Mouse (Mus musculus): ENCODE data around the gene Gm49354. TPM values are rescaled to one million over a fixed set of nuclear protein-coding genes. Genes with fewer than 3 reads are reported as not detected.

Gm49354 gene
- polyA plus RNA-seq, 1 experiment = not detected

DNA sequence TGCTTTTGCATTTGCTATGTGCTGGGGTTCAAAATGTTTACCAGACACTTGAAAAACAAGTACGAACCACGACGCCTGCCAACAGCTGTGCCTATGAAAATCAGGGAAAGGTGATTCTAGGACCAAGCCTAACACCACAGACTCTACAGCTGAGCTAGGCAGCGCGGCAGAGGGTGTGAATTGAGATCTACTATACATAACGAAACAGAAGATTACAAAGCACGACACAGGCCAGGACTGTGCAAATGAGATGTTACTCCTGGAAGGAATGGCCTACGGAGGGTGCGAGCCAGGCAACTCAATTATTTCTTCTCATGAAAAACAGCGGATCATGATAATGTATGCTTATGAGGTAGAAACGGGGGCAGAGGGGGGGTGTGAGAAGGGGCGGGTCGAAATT lies 13.5 kb downstream of the Gm49354 start:
- Histone ChIP-seq H3K36me3 (ENCODE audit: control insufficient read depth, insufficient read depth, low read length) (no peaks in the 10 kb centered on the region), H3K27ac (ENCODE audit: insufficient read depth, low read depth, low read length) (peak overlapping the region; percentile 19; the same call in 1 of the 2 replicates), H3K4me3 (ENCODE audit: insufficient read depth, low read depth, low read length) (peak overlapping the region; percentile 64), H3K4me1 (ENCODE audit: control insufficient read depth, insufficient read depth, low read length) (peaks cover 33% of the 10 kb centered on the region), H3K27me3 (replicated peaks; ENCODE audit: control insufficient read depth, insufficient read depth, low read length) (no peaks in the 10 kb centered on the region)
- DNase-seq = peak; percentile 23
- TF ChIP-seq CTCF (conservative IDR thresholded peaks at IDR 0.05; ENCODE audit: insufficient read depth, insufficient read length, low read depth, low read length) (no peak), POLR2A (IDR thresholded peaks at IDR 0.05; ENCODE audit: low read depth, low read length) (no peak)
- 15% methylated on average over 13 of the region's 13 CpGs for WGBS

DNA sequence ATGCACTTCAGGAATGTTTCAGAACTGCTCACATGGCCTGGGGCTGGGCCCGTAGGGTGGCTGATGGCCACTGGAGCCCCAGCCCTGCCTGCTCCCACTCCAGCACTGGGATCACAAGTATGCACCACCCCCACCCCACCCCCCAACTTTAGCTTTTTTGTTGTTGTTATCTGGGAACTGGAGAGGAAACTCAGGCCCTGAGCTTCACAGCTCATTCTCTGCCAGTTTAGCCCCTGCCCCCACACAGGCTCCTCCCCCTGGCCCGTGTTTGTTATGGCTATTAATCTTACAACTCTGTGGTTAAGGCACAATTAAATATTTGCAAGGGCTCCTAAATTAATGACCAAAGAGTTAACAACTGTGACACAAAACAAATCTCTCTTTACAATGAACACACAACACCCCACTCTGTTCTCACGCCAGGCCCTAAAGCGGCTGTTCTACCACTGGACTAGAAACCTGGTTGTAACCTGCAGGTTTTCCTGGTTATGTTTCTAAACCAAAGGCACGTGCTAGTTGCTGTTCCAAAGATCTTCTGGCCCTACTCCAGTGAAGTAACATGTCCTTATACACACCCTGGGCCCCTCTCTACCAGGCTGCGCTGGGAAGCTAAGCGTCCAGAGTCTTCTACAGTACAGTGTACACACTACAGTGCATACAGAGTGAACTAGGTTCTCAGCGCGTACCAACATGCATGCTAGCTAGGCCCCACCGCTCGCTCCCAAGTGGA lies 15.1 kb downstream of the Gm49354 start:
- DNase-seq = peak; percentile 88
- WGBS = 25% methylated on average over 11 of the region's 11 CpGs
- Histone ChIP-seq H3K36me3 (ENCODE audit: control insufficient read depth, insufficient read depth, low read length) (no peaks in the 10 kb centered on the region), H3K4me1 (ENCODE audit: control insufficient read depth, insufficient read depth, low read length) (peaks cover 33% of the 10 kb centered on the region), H3K4me3 (ENCODE audit: insufficient read depth, low read depth, low read length) (peak overlapping the region; percentile 15; the same call in 1 of the 2 replicates), H3K27ac (ENCODE audit: insufficient read depth, low read depth, low read length) (peak overlapping the region; percentile 21), H3K27me3 (replicated peaks; ENCODE audit: control insufficient read depth, insufficient read depth, low read length) (no peaks in the 10 kb centered on the region)
- TF ChIP-seq CTCF (conservative IDR thresholded peaks at IDR 0.05; ENCODE audit: insufficient read depth, insufficient read length, low read depth, low read length) (no peak), POLR2A (IDR thresholded peaks at IDR 0.05; ENCODE audit: low read depth, low read length) (no peak)

DNA sequence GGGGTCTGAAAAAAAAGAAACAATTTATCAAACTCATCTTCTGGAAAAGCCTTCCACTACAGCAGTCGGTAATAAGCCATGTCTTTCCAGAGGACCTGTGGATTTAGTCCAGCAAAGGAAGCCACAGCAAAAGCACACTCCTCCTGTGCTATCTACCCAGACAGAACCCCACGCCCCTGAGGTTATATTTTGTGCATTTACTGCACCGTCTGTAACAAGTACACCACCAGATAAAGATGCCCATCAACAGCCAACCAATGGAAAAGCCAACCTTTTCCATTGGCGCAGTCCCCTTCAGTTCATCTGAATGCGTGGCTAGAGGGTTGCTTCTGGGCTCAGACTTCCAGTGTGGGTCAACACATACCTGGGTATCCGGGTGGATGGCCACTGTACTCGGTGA lies 19.3 kb downstream of the Gm49354 start:
- TF ChIP-seq POLR2A (IDR thresholded peaks at IDR 0.05; ENCODE audit: low read depth, low read length) (no peak), CTCF (conservative IDR thresholded peaks at IDR 0.05; ENCODE audit: insufficient read depth, insufficient read length, low read depth, low read length) (no peak)
- Histone ChIP-seq H3K4me1 (ENCODE audit: control insufficient read depth, insufficient read depth, low read length) (peaks cover 16% of the 10 kb centered on the region), H3K27ac (ENCODE audit: insufficient read depth, low read depth, low read length) (no peak overlapping the region), H3K36me3 (ENCODE audit: control insufficient read depth, insufficient read depth, low read length) (peaks cover 2% of the 10 kb centered on the region; the same call in 1 of the 2 replicates), H3K27me3 (replicated peaks; ENCODE audit: control insufficient read depth, insufficient read depth, low read length) (no peaks in the 10 kb centered on the region), H3K4me3 (ENCODE audit: insufficient read depth, low read depth, low read length) (no peak overlapping the region)
- no peak for DNase-seq
- WGBS = 90% methylated on average over 7 of the region's 7 CpGs

DNA sequence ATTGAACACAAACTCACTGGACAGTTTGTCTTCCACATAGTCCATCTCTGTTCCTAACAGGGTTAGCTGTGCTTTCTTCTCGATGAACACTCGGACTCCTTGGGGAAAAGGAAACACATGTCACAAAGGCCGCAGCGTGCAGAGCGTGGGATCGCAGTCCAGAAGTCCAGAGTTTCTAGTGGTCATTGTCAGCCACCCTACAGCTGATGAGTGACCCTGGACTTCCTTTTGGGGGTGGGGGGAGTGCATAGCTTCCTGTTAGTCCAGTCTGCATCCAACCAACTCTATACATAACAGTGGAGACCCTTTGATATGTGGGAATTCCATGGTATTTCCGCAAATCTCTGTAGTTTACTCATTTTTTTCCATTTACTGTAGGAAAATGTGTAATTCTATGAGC lies 25.1 kb downstream of the Gm49354 start:
- no peak for TF ChIP-seq POLR2A (IDR thresholded peaks at IDR 0.05; ENCODE audit: low read depth, low read length)
- TF ChIP-seq CTCF (conservative IDR thresholded peaks at IDR 0.05; ENCODE audit: insufficient read depth, insufficient read length, low read depth, low read length) = no peak
- WGBS = 79% methylated on average over 7 of the region's 7 CpGs
- Histone ChIP-seq H3K4me3 (ENCODE audit: insufficient read depth, low read depth, low read length) (no peak overlapping the region), H3K27me3 (replicated peaks; ENCODE audit: control insufficient read depth, insufficient read depth, low read length) (no peaks in the 10 kb centered on the region), H3K27ac (ENCODE audit: insufficient read depth, low read depth, low read length) (no peak overlapping the region), H3K36me3 (ENCODE audit: control insufficient read depth, insufficient read depth, low read length) (peaks cover 8% of the 10 kb centered on the region), H3K4me1 (ENCODE audit: control insufficient read depth, insufficient read depth, low read length) (no peaks in the 10 kb centered on the region)
- DNase-seq = no peak

DNA sequence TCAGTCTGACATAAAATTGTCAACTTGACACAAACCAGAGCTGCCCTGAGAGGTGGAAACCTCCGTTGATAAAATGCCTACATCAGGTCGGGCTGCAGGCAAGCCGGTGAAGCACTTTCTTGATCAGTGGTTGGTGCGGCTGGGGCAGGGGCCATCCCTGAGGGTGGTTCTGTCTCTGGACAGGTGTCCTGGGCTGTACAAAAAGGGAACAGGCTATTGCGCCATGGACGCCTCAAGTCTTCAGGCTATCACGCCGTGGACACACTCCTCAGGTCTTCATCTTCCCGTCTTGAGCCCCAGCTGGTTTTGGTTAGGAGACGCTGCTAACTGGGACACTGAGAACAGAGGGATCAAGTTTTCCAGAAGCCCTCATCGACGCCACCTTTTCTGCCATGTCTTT lies 31.7 kb downstream of the Gm49354 start:
- H3K27ac ChIP-seq (ENCODE audit: insufficient read depth, low read depth, low read length) = no peak overlapping the region
- DNase-seq = no peak
- 0 out of 2 replicates have a peak, but pooled peaks cover 2% of the 10 kb centered on the region for H3K36me3 ChIP-seq (ENCODE audit: control insufficient read depth, insufficient read depth, low read length)
- TF ChIP-seq CTCF (conservative IDR thresholded peaks at IDR 0.05; ENCODE audit: insufficient read depth, insufficient read length, low read depth, low read length) (no peak), POLR2A (IDR thresholded peaks at IDR 0.05; ENCODE audit: low read depth, low read length) (no peak)
- no peaks in the 10 kb centered on the region for H3K27me3 ChIP-seq (replicated peaks; ENCODE audit: control insufficient read depth, insufficient read depth, low read length)
- no peaks in the 10 kb centered on the region for H3K4me1 ChIP-seq (ENCODE audit: control insufficient read depth, insufficient read depth, low read length)
- WGBS = 84% methylated on average over 12 of the region's 12 CpGs
- H3K4me3 ChIP-seq (ENCODE audit: insufficient read depth, low read depth, low read length) = no peak overlapping the region

DNA sequence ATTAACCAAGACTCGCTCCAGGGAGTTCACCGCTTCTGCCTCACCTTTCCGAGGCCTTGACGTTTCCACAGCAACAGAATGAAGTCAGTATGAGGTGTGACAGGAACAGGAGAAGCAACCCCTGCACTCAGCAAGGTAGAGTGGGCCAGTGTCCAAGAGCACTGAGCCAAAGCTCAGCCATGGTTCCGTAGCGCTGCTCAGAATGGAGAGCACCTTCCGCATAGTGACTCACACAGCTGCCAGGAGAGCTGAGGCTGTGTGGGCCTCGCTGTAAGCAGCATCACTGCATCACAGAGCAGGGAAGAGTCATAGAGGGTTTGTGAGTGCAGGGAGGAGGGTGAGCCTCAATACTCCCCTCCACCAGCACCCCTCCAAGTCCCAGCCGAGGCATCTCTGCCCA lies 35.3 kb downstream of the Gm49354 start, which contains the start of gene 1700014D04Rik:
Gene 1700014D04Rik (minus strand): TSS at position 42 of the 400 bp plus-strand sequence.
- no peaks in the 10 kb centered on the region for H3K36me3 ChIP-seq (ENCODE audit: control insufficient read depth, insufficient read depth, low read length)
- H3K27ac ChIP-seq (ENCODE audit: insufficient read depth, low read depth, low read length) = no peak within 1 kb of the TSS
- no peaks in the 10 kb centered on the region for H3K27me3 ChIP-seq (replicated peaks; ENCODE audit: control insufficient read depth, insufficient read depth, low read length)
- 65% methylated on average over 9 of the region's 9 CpGs for WGBS
- H3K4me3 ChIP-seq (ENCODE audit: insufficient read depth, low read depth, low read length) = no peak within 1 kb of the TSS
- no peak for TF ChIP-seq CTCF (conservative IDR thresholded peaks at IDR 0.05; ENCODE audit: insufficient read depth, insufficient read length, low read depth, low read length)
- no peak for TF ChIP-seq POLR2A (IDR thresholded peaks at IDR 0.05; ENCODE audit: low read depth, low read length)
- no peaks in the 10 kb centered on the region for H3K4me1 ChIP-seq (ENCODE audit: control insufficient read depth, insufficient read depth, low read length)
- DNase-seq = peak; percentile 55

DNA sequence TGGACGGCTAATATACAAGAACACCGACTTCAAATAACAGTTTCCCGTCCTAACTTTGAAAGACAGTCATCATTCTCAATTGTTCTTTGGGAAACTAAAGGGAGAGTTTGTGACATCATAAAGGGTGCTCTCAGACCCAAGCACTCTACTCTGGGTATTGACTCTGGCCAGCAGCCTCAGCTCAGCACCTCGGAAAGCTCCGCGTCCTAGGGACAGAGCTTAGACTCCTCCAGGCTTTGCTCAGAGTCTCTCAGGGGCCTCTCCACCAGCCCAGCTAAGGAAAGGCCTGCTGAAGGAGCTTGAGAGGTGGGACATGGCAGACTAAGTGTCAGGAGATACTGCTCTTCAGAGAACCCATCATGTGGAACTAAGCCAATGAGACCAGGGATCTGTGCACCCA lies 35.9 kb downstream of the Gm49354 start:
- Histone ChIP-seq H3K27me3 (replicated peaks; ENCODE audit: control insufficient read depth, insufficient read depth, low read length) (no peaks in the 10 kb centered on the region), H3K4me1 (ENCODE audit: control insufficient read depth, insufficient read depth, low read length) (no peaks in the 10 kb centered on the region), H3K4me3 (ENCODE audit: insufficient read depth, low read depth, low read length) (no peak overlapping the region), H3K27ac (ENCODE audit: insufficient read depth, low read depth, low read length) (no peak overlapping the region), H3K36me3 (ENCODE audit: control insufficient read depth, insufficient read depth, low read length) (no peaks in the 10 kb centered on the region)
- TF ChIP-seq POLR2A (IDR thresholded peaks at IDR 0.05; ENCODE audit: low read depth, low read length) = no peak
- TF ChIP-seq CTCF (conservative IDR thresholded peaks at IDR 0.05; ENCODE audit: insufficient read depth, insufficient read length, low read depth, low read length) = no peak
- DNase-seq = no peak
- 73% methylated on average over 6 of the region's 6 CpGs for WGBS

Data from kidney, adult 2 months (tissue).